Mouse (Mus musculus): ENCODE data around the gene Foxred1. TPM values are rescaled to one million over a fixed set of nuclear protein-coding genes. Genes with fewer than 3 reads are reported as not detected.

Gene Foxred1
- polyA plus RNA-seq (2014; fragmentation: Illumina TruSeq; extraction: RNeasy Lipid Tissue Mini Kit (QIAGEN cat#74804); ENCODE audit: low read depth, low replicate concordance) = 47.8 TPM

DNA sequence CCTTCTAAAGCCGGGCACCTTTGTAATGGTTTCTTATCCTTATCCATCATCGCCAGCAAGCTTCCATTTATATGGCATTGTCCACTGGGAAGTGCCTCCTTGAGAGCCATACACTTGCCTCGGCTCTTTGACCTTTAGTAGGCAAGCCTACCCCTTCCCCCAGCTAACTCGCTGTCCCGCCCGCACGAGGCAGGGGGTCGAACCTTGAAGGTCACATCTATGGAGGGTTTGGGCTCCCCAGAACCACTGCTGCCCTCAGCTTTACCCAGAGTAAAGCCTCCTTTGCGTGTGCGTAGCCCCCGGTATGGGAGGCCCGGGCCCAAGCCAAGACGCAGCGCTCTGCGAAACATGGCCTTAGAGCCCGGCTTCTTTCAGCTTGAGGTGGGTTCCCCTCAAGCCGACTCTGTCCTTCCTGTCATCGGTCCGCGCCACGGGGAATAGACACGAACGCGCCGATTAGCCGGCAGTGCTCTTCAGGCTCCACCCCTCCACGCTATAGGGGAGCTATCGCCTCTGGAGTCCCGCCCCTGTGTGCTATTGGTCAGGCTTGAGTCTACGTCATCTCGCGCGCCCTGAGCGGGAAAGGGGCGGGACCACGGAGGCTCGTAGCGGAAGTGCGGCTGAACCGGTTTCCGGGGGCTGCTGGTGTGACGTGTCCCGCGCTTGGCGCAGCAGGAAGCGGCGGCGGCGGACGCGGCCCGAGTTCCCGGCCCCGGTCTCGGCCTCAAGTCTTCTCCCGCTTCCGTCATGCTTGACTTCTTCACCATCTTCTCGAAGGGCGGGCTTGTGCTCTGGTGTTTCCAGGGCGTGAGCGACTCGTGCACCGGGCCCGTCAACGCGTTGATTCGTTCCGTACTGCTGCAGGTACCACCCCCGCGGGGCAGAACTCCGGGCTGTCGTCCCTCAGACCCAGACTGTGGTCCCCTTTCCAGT is at the start of gene Foxred1:
Gene Foxred1 (minus strand): TSS at position 514 of the 933 bp plus-strand sequence.

DNA sequence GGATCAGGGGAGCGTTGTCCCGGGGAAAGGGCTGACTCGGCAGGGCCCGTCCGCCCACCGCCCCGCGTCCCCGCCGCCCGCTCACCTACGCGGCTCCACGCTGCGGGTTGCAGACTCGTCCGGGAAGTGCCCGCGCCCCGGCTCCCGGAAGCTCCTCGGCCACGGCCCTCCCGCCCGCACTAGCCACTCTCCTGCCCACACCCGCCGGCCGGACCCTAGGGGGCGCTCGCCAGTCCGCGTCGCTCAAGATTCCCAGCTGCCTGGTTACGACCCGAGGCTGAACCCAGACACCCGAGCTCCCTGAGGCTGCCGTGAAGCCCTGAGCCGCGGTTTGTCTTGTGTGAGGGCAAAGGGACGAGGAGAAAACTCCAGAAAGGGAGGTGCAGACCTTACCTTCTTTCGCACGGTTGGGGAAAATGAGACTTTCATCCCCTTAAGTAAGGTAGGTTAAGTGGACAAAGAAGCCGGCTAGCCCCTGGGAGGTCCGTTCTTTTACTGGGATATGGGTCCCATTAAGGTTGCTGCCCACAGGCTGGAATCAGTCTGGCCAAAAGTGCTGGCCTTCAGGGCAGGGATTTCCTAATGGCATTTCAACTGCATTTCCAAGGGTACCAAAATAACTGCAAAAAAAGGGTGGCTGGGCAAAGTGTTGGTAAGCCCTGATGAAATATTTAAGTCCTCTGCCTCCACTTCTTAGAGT is 10.9 kb downstream of the Foxred1 start, which contains the start of the genes Srpr and Tirap:
Gene Srpr (plus strand): TSS at position 404 of the 700 bp plus-strand sequence.
Gene Tirap (minus strand): TSS at position 520 of the 700 bp plus-strand sequence.

DNA sequence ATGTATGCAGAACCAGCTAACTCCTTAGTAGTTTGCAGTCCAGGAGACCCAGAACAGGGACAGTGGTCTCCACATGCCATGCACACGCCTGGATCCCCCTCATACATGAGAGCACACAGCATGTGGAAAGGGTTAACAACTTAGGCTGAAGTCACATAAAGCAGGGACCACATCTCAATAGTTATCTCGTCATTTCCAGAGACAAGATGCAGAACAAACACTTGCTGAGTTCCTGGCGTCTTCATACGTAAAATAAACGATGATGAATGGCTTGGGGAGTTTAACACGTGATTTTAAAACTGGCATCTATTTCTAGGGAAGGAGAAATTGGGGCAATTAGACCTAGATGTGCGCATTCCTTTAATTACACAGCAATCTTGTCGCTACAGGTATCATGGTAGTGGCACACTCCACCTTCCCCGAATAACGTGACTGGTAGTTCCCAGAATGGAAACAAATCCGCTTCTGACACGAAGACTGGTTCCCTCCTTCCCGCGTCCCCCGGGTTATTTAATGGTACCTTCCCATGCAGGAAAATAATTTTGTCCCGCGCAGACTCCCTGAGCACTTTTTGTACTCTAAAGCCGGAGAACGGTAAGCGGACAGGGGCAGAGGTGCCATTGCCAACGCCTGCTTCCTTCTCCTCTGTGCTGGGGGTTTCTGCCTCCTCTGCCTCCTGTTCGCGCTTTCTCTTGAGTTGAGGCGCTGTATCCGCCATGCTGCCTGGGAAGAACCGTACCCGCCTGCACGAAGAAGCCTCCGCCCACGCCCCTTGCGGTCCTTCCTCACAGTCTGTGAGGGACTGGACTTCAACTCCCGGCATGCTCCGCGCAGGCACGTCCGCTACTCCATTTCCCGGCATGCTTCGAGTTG is 35.4 kb downstream of the Foxred1 start, which contains the start of gene Dcps:
Gene Dcps (minus strand): TSS at position 811 of the 873 bp plus-strand sequence.

Other genes starting within 250 kb of the Foxred1 start
- gene St3gal4, start 91.8 kb downstream of the Foxred1 start, polyA plus RNA-seq (2014; fragmentation: Illumina TruSeq; extraction: RNeasy Lipid Tissue Mini Kit (QIAGEN cat#74804); ENCODE audit: low read depth, low replicate concordance) = 26.2 TPM
- 28.5 TPM for gene Dcps, start 35.0 kb downstream of the Foxred1 start, polyA plus RNA-seq (2014; fragmentation: Illumina TruSeq; extraction: RNeasy Lipid Tissue Mini Kit (QIAGEN cat#74804); ENCODE audit: low read depth, low replicate concordance)
- gene Srpr, start 10.9 kb downstream of the Foxred1 start, polyA plus RNA-seq (2014; fragmentation: Illumina TruSeq; extraction: RNeasy Lipid Tissue Mini Kit (QIAGEN cat#74804); ENCODE audit: low read depth, low replicate concordance) = 168 TPM
- 7.2 TPM for gene Tirap, start 10.8 kb downstream of the Foxred1 start, polyA plus RNA-seq (2014; fragmentation: Illumina TruSeq; extraction: RNeasy Lipid Tissue Mini Kit (QIAGEN cat#74804); ENCODE audit: low read depth, low replicate concordance)
- gene Fam118b, start 56.8 kb upstream of the Foxred1 start, polyA plus RNA-seq (2014; fragmentation: Illumina TruSeq; extraction: RNeasy Lipid Tissue Mini Kit (QIAGEN cat#74804); ENCODE audit: low read depth, low replicate concordance) = 20.1 TPM
- 15.5 TPM for gene Rpusd4, start 56.8 kb upstream of the Foxred1 start, polyA plus RNA-seq (2014; fragmentation: Illumina TruSeq; extraction: RNeasy Lipid Tissue Mini Kit (QIAGEN cat#74804); ENCODE audit: low read depth, low replicate concordance)
- gene Cdon, start 210.1 kb upstream of the Foxred1 start, polyA plus RNA-seq (2014; fragmentation: Illumina TruSeq; extraction: RNeasy Lipid Tissue Mini Kit (QIAGEN cat#74804); ENCODE audit: low read depth, low replicate concordance) = 21.7 TPM